Mouse (Mus musculus) hindbrain, postnatal 0 days (tissue): ENCODE results near the gene Fgf14. TPM values are rescaled to one million over a fixed set of nuclear protein-coding genes. Genes with fewer than 3 reads are reported as not detected.
A peak's percentile ranks its signal among the peaks of the same experiment; 100 is the strongest.

ENCODE experiments used
- ATAC-seq: fragments of 200-750 bp; cut with Nextera tagmentation; 2 replicates; pipeline ENCODE4 v1.8.0; 2017; ENCODE audit warnings: mild to moderate bottlenecking, moderate TSS enrichment, moderate library complexity
- DNase-seq: peaks from one replicate; pipeline ENCODE4 v3.0.0-alpha.2; 2015; ENCODE audit warnings: low spot score
- H3K27ac ChIP-seq: fragments of 300-500 bp; sonication (generic); 2 replicates; pipeline ENCODE4 v1.5.1; 2014; ENCODE audit warnings: mild to moderate bottlenecking
- H3K27me3 ChIP-seq: fragments of 300-500 bp; sonication (generic); 2 replicates; pipeline ENCODE4 v1.6.1; 2014; ENCODE audit warnings: low read length, mixed read lengths; ENCODE audit not compliant: insufficient read depth
- H3K36me3 ChIP-seq: fragments of 300-500 bp; sonication (generic); 2 replicates; pipeline ENCODE4 v1.6.1; 2014; ENCODE audit warnings: low read length, mixed read lengths; ENCODE audit not compliant: insufficient read depth
- H3K4me1 ChIP-seq: fragments of 300-500 bp; sonication (generic); 2 replicates; pipeline ENCODE4 v1.6.1; 2014; ENCODE audit warnings: antibody characterized with exemption, low read length, mixed read lengths; ENCODE audit not compliant: insufficient read depth
- H3K4me2 ChIP-seq: fragments of 300-500 bp; sonication (generic); 2 replicates; pipeline ENCODE4 v1.6.1; 2014; ENCODE audit warnings: low read depth, mild to moderate bottlenecking, low read length, moderate library complexity, mixed read lengths
- H3K4me3 ChIP-seq: fragments of 300-500 bp; sonication (generic); 2 replicates; pipeline ENCODE4 v1.5.1; 2014; ENCODE audit warnings: low read length
- H3K9ac ChIP-seq: fragments of 300-500 bp; sonication (generic); replicated peaks from 2 replicates; pipeline ENCODE4 v1.6.1; 2014; ENCODE audit warnings: mild to moderate bottlenecking, low read length, moderate library complexity, mixed read lengths
- H3K9me3 ChIP-seq: fragments of 300-500 bp; sonication (generic); 2 replicates; pipeline ENCODE4 v1.6.1; 2016; ENCODE audit warnings: low read length, mixed read lengths
- CTCF ChIP-seq: IDR thresholded peaks from 2 replicates; pipeline ENCODE4 v1.5.1; 2016; ENCODE audit warnings: antibody characterized with exemption, control low read depth, low read depth
- WGBS: fragments of 180-500 bp; shearing (Covaris S2); extraction: QIAGEN DNeasy Blood & Tissue Kit; methylation state at CpG from one replicate; pipeline ENCODE4 v1.1.7; 2014; 5-methylcytosine and 5-hydroxymethylcytosine counted together
- polyA plus RNA-seq: library from polyadenylated mRNA; unstranded; fragments of >200 nt; fragmentation: Nextera tagmentation; extraction: Ambion mirVana; gene quantifications from 2 replicates; pipeline ENCODE4 v1.2.1, GENCODE M21; 2015
- total RNA-seq: library from RNA; depleted of rRNA; stranded (reverse); fragments of >200 nt; gene quantifications from 2 replicates; pipeline ENCODE4 v1.2.3, GENCODE M21; 2014

The Fgf14 gene
- total and polyA plus RNA-seq, 2 experiments from 2014 or later, result 32.5 to 41.0 TPM

DNA sequence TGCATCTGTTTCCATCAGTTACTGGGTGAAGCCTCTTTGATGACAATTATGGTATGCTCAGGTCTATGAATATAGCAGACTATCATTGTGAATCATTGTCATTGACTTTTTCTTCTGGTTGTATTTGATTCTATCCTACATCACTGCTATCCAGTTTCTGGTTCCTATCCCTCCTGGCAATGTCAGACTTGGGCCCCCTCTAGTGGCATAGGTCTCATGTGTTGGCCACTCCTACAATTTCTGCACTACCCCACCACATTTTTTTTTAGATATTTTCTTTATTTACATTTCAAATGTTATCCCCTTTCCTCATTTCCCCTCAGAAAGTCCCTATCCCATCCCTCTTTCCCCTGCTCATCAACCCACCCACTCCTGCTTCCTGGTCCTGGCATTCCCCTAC, 409.9 kb downstream of the Fgf14 start:
- Histone ChIP-seq H3K36me3 (no peaks in the 10 kb centered on the region), H3K9ac (no peak overlapping the region), H3K4me1 (no peaks in the 10 kb centered on the region), H3K4me2 (no peak overlapping the region), H3K9me3 (no peaks in the 10 kb centered on the region), H3K27me3 (no peaks in the 10 kb centered on the region), H3K4me3 (no peak overlapping the region), H3K27ac (no peak overlapping the region)
- DNase-seq (no peak), ATAC-seq (no peak)
- no peak for TF ChIP-seq CTCF

DNA sequence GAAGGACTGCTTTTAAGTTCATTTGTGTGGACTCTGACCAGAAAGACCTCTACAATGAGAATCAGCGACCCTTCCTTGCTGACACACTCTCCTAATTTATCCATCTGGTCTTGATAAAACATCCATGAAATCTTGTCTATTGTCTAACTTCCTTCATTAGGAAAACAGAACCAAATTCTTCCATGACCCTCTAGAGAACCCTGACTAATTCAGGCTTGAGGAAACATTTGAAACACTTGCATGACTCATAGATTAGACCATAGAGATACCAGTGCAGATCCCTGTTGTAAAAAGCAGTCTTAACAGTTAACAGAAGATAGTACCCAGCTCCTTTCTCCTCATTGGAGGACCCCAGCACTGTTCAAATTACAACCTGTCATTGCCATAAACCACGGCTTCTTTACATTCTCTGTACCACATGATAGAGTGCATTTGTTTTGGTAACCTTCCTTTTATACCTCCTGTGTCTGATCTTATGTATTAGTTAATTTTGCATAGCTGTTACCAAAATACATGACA, 412.3 kb downstream of the Fgf14 start:
- no peak overlapping the region for H3K27ac ChIP-seq
- H3K4me2 ChIP-seq, result no peak overlapping the region

DNA sequence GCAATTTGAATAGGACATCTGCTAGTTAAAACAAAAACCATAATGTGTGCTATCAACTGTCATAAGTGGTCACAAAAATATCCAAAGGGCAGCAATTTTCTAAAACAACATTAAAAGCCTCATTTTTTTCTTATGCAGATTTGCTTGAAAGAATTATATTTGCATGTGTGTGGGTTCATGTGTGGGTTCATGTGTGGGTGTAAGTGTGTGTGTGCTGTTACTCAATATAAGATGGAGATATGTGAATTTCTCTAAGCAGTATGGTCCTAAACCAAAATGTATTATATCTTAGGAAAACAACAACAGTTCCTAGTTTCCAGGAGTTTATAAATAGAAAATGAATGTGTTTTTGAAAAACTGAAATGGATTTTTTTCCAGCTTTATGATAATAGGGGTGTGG, 413.7 kb downstream of the Fgf14 start:
- no peak for DNase-seq
- Histone ChIP-seq H3K4me1 (no peaks in the 10 kb centered on the region), H3K4me3 (no peak overlapping the region), H3K36me3 (no peaks in the 10 kb centered on the region), H3K9ac (no peak overlapping the region), H3K9me3 (no peaks in the 10 kb centered on the region), H3K27ac (no peak overlapping the region), H3K4me2 (no peak overlapping the region), H3K27me3 (no peaks in the 10 kb centered on the region)
- ATAC-seq, result no peak
- no peak for TF ChIP-seq CTCF

More for the DNA sequence above, 412.3 kb downstream of the Fgf14 start:
- no peaks in the 10 kb centered on the region for H3K27me3 ChIP-seq
- H3K9me3 ChIP-seq, result no peaks in the 10 kb centered on the region
- TF ChIP-seq CTCF, result no peak
- no peak overlapping the region for H3K9ac ChIP-seq
- whole genome bisulfite sequencing, result 55% methylated on average over 2 of the region's 2 CpGs
- no peak for DNase-seq
- no peaks in the 10 kb centered on the region for H3K36me3 ChIP-seq
- H3K4me3 ChIP-seq, result no peak overlapping the region
- ATAC-seq, result no peak
- H3K4me1 ChIP-seq, result no peaks in the 10 kb centered on the region

DNA sequence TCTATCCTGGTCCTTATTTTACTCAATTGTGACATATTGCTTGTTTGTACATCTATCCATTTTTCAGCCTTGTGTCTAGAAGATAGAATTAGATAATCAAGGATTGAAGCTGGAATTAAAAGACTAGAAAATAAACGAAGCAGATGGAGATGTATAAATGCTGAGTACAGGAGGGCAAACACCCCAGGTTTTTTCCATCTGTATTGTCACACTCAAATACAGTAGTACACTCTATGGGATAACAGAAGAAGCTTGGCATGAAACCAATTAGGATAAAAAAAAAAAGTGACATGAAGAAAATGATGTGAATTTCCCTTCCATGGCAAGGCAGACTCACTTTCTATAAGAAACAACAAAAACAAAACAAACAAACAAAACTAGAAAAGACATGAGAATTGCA, 429.4 kb downstream of the Fgf14 start:
- H3K9ac ChIP-seq, result no peak overlapping the region
- WGBS, result 73% methylated on average over 1 of the region's 1 CpGs
- H3K4me3 ChIP-seq, result no peak overlapping the region
- no peaks in the 10 kb centered on the region for H3K27me3 ChIP-seq
- H3K4me1 ChIP-seq, result no peaks in the 10 kb centered on the region
- no peak overlapping the region for H3K27ac ChIP-seq
- DNase-seq (no peak), ATAC-seq (no peak)
- H3K36me3 ChIP-seq, result no peaks in the 10 kb centered on the region
- no peaks in the 10 kb centered on the region for H3K9me3 ChIP-seq
- no peak for TF ChIP-seq CTCF
- no peak overlapping the region for H3K4me2 ChIP-seq

DNA sequence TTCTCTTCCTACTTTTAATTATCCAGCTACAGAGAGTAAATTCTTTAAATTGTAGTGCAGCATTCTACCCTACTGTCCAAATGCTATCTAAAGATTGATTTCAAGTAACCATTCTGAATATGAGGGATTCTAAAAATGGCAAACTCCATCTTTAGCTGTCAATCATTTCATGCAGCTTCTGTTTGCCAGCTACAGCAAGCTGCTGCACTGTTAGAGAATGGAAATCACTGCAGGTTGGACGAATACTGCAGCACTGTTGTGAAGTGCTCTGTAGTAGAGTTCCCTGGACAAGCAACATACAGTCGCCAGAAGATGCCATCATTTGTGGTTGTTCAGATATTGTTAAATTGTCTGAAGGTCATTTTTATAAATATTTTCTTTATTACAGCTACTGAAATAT, 453.5 kb downstream of the Fgf14 start:
- Histone ChIP-seq H3K27ac (no peak overlapping the region), H3K4me3 (no peak overlapping the region), H3K9me3 (no peaks in the 10 kb centered on the region), H3K4me2 (no peak overlapping the region), H3K9ac (no peak overlapping the region), H3K27me3 (no peaks in the 10 kb centered on the region), H3K36me3 (no peaks in the 10 kb centered on the region), H3K4me1 (no peaks in the 10 kb centered on the region)
- WGBS, result 56% methylated on average over 2 of the region's 2 CpGs
- no peak for TF ChIP-seq CTCF
- peak; percentile 32 for DNase-seq
- 0 out of 2 replicates have a peak, but pooled peaks have one; percentile 49 for ATAC-seq

DNA sequence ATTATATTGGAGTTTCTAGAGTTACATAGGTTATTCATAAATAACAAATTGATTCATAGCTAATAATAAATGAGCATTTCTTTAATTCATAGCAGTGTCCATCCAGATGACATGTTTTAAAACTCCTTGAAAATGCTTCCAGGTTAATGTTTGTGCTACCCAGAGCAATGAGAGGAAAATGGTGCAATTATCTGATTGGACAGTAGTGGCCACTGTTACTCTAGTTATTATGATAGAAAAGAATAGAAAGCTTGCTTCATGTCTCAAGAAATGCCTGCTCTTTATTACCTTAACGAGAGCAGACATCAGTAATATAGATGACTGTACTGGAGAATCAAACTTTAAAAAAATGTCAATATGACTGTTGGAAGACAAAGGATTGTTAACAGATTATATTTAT, 454.5 kb downstream of the Fgf14 start:
- TF ChIP-seq CTCF, result peak; percentile 64
- 27% methylated on average over 1 of the region's 1 CpGs for WGBS
- H3K9me3 ChIP-seq, result no peaks in the 10 kb centered on the region
- DNase-seq (peak; percentile 79), ATAC-seq (peak; percentile 47; the same call in 1 of the 2 replicates)
- H3K27me3 ChIP-seq, result no peaks in the 10 kb centered on the region
- H3K27ac ChIP-seq, result no peak overlapping the region
- H3K4me3 ChIP-seq, result no peak overlapping the region
- no peak overlapping the region for H3K9ac ChIP-seq
- no peaks in the 10 kb centered on the region for H3K36me3 ChIP-seq
- no peak overlapping the region for H3K4me2 ChIP-seq
- no peaks in the 10 kb centered on the region for H3K4me1 ChIP-seq

DNA sequence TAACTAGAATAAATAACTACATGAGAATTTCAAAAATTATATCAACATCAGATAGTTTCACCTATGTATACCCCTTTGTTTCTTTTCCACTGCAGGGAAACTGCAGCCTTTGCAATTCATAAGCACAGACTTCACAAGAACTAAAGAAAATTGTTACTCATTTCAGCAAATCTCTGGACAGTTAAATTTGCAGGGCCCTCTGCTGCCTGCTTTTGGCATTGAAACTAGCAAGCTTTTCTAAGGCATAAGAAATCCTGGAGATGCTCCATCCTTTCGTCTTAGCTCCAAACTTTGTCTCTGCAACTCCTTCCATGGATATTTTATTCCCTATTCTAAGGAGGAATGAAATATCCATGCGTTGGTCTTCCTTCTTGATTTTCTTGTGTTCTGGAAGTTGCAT, 455.9 kb downstream of the Fgf14 start:
- 70% methylated on average over 2 of the region's 2 CpGs for WGBS
- peak; percentile 48 for DNase-seq
- H3K4me3 ChIP-seq, result no peak overlapping the region
- no peaks in the 10 kb centered on the region for H3K36me3 ChIP-seq
- no peak overlapping the region for H3K27ac ChIP-seq
- no peak overlapping the region for H3K9ac ChIP-seq
- no peaks in the 10 kb centered on the region for H3K27me3 ChIP-seq
- no peaks in the 10 kb centered on the region for H3K4me1 ChIP-seq
- H3K4me2 ChIP-seq, result no peak overlapping the region
- no peaks in the 10 kb centered on the region for H3K9me3 ChIP-seq
- ATAC-seq, result no peak
- peak; percentile 51 for TF ChIP-seq CTCF
